Mouse (Mus musculus) subcutaneous adipose tissue, adult 2 months (tissue): ENCODE measurements around the gene Pbxip1. TPM values are rescaled to one million over a fixed set of nuclear protein-coding genes. Genes with fewer than 3 reads are reported as not detected.

Experiments
- polyA plus RNA-seq: library from polyadenylated mRNA; depleted of rRNA; stranded (reverse); fragments of >200 nt; gene quantifications from 2 replicates; pipeline ENCODE4 v1.2.3, GENCODE M21; 2012; ENCODE audit warnings: low replicate concordance; rRNA removed

Pbxip1 gene
- 53.4 and 121 TPM in 2 replicates for polyA plus RNA-seq

GRCm38 (mm10) chr3:89436176-89437113 lies at the start of gene Pbxip1:
Pbxip1 (plus strand) TSS chr3:89436706.

DNA sequence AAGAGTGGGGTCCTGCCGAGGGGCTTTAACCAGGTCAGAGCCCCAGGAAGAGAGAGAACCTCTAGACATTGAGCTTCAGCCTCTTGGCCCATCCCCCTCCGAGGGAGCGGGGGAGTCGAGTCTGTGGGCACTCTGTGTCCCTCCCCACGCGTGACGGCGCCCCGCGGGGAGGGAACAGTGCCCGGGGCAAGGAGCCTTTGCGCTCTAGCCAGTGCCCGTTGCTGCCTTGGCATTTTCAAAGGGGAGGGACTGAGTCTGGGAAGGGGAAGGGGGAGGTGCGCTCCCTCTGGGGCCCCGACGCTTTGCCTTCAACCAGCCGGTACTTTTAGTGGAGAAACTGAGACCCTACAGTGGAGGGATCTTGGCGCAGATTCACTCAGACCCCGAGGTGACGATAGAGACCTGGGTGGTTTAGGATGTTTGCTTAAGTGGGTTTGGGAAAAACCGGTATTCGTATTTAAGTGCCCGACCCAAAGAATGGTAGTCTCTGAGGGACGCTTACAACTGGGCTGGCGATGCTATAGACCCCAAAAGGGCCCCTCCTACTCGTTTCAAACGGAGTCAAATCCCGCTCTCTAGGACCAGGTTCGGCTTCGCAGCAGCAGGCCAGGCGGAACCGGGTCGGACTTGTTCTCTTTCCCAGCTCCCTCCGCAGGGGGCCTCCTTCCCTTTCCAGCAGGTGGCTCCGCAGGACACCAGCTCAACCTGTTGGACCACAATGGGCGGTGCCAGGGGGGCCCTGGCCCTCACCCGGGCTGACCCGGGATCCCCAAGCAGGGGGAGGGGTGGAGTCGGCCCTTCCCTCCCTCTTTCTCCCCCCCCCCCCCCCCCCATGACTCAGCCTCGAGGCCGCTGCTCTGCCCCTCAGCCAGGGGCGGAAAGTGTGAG lies 42.3 kb upstream of the Pbxip1 start, which contains the start of gene Zbtb7b:
Gene Zbtb7b (minus strand): TSS at position 771 of the 888 bp plus-strand sequence.

GRCm38 (mm10) chr3:89402693-89403092 lies 33.8 kb upstream of the Pbxip1 start, which contains the start of gene Lenep:
Lenep (minus strand) TSS chr3:89402793.

DNA sequence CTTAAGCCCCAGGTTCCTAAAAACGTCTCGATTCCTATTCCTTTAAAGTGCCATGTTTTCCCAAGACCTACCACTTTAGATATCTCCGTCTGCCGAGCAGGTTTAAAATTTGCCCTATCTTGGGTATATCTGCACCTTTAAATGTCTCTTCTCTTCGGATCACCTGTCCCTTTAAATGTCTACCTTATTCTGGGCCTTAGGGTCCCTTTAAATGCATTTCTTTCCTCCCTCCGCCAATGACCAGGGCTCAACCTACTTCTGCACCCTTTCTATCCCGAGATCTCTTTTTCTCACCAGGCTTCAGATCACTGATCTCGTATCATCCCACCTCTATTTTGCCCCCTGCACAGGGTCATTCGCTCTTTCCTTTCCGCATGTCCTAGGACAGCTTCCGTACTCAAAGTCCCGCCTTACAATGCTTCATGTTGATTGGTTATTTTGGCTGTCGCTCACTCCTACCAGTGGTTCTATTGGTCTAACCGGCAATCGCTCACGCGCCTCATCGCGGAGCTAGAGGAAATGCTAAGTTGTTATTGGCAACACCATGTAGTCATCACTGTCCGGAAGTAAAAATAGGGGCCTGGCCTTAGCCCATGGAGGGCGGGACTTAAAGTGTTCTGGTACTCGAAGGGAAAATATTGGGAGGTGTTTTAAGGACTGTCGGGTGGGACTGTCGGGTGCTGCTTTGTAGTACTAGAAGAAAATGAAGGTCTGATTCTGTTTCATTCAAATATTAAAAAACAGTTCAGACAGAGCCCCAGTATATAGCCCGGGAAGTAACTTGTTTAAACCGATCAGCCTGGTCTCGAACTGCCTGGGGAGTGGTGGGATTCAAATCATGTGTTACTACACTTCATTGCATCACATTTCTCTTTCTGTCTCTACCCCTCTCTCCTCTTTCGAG lies 24.8 kb upstream of the Pbxip1 start, which contains the start of gene Flad1:
Gene Flad1 (minus strand): TSS at position 381 of the 904 bp plus-strand sequence.

GRCm38 (mm10) chr3:89418170-89418860 lies 18.2 kb upstream of the Pbxip1 start, which contains the start of the genes Cks1b and Shc1:
Cks1b (minus strand) TSS chr3:89418383.
Shc1 (plus strand) TSS chr3:89418443.

DNA sequence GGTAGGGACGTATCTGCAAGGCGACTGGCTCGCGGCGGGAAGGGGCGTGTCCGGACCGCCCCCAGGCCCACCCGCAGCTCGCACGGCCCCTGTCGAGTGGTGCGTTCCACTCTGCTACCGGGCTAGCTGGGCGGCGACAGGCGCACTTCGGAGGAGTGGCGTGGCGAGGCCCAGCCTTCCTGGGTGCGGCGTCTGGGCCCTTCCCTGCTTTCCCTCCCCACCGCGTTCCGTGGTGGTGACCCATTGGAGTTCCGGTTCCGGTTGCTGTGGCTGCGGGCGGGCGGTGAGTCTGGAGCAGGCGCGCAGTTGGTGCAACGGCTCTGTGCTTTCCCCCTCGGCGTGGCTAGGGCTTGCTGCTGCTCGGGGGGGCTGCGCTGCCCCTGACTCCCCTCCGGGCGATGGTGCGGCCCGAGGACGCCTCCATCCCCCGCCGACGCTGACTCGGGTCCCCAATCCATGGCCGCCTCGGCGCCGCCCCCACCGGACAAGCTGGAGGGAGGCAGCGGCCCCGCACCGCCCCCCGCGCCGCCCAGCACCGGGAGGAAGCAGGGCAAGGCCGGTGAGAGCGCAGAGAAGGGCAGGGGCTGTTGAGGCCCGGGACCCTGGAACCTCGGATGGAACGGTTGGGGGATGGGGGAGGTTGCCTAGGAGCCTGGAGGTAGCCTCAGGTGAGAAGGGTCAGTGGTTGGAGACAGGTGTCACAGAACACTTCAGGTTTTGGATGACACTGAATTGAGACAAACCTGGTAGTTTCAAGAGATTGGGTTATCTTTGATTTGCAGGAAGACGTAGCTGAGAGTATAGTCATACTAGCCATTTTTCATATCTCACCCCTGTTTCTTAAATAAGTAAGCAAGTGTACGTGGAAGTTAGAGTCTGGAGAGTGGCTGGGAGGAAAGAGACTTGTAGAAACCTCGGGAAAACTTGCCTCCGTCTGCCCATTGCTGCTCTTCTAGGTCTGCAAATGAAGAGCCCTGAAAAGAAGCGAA lies 6.0 kb upstream of the Pbxip1 start, which contains the start of gene Pygo2:
Gene Pygo2 (plus strand): TSS at position 44 of the 989 bp plus-strand sequence.

DNA sequence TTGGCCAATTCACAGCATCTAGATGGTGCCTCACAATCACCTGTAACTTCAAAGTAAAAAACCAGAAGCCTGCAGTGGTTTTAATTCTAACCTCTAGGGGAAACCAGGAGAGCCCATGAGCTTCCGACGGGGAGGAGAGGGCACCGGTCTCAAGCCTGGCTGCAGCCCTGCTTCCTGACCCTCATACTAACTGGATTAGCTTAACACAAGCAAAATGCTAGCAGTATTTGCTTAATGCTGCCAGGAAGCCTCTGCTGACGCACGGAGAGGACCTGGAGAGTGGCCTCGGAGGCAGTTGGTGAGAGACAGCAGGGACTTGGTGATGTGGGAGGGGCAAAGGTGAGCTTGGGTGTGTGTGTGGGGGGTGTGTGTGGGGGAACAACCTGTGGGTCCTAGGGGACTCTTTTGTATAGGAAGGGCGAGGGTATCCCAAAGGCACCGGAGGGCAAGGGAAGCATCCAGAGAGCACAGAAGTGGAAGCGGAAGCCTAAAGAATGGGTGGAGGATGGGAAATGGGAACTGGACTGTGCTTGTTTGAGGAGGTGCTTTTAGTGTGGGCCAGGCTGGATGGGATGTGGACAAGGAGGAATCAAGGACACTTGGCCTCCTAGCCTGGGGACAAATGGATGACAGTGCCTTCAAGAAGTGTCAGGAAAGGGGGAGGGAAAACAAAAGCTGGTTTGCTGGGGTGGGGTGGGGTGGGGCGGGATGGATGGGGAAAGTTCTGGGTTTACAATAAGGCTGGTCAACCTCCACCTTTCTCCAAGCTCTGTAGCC lies 18.1 kb downstream of the Pbxip1 start, which contains the start of gene Pmvk:
Gene Pmvk (plus strand): TSS at position 141 of the 777 bp plus-strand sequence.

Other genes with a start within 250 kb of the Pbxip1 start
- gene Gba, start 233.8 kb upstream of the Pbxip1 start, polyA plus RNA-seq, result 119 and 134 TPM in 2 replicates
- 55.5 and 268 TPM in 2 replicates for gene Thbs3, start 221.5 kb upstream of the Pbxip1 start, polyA plus RNA-seq
- 170 and 192 TPM in 2 replicates for gene Mtx1, start 209.6 kb upstream of the Pbxip1 start, polyA plus RNA-seq
- gene Muc1, start 207.6 kb upstream of the Pbxip1 start, polyA plus RNA-seq, result 2.8 and 52.8 TPM in 2 replicates
- 112 and 194 TPM in 2 replicates for gene Krtcap2, start 190.7 kb upstream of the Pbxip1 start, polyA plus RNA-seq
- 5.0 and 16.6 TPM in 2 replicates for gene Trim46, start 190.4 kb upstream of the Pbxip1 start, polyA plus RNA-seq
- gene Dpm3, start 177.3 kb upstream of the Pbxip1 start, polyA plus RNA-seq, result 369 and 505 TPM in 2 replicates
- gene Slc50a1, start 166.1 kb upstream of the Pbxip1 start, polyA plus RNA-seq, result 187 and 197 TPM in 2 replicates
- gene Efna1, start 155.6 kb upstream of the Pbxip1 start, polyA plus RNA-seq, result 42.8 and 59.6 TPM in 2 replicates
- 0.56 and 5.8 TPM in 2 replicates for gene Efna3, start 113.7 kb upstream of the Pbxip1 start, polyA plus RNA-seq
- gene Efna4, start 98.7 kb upstream of the Pbxip1 start, polyA plus RNA-seq, result 3.7 and 48.7 TPM in 2 replicates
- gene Adam15, start 86.7 kb upstream of the Pbxip1 start, polyA plus RNA-seq, result 211 and 374 TPM in 2 replicates
- gene Dcst2, start 74.7 kb upstream of the Pbxip1 start, polyA plus RNA-seq, result 2.2 and 6.3 TPM in 2 replicates
- 1.1 and 4.6 TPM in 2 replicates for gene Dcst1, start 71.5 kb upstream of the Pbxip1 start, polyA plus RNA-seq
- 69.1 and 111 TPM in 2 replicates for gene Zbtb7b, start 41.9 kb upstream of the Pbxip1 start, polyA plus RNA-seq
- 0.24 TPM in 1 of 2 replicates, not detected in the other for gene Lenep, start 33.9 kb upstream of the Pbxip1 start, polyA plus RNA-seq
- gene Flad1, start 24.8 kb upstream of the Pbxip1 start, polyA plus RNA-seq, result 62.8 and 93.5 TPM in 2 replicates
- gene Cks1b, start 18.3 kb upstream of the Pbxip1 start, polyA plus RNA-seq, result 46.2 and 57.2 TPM in 2 replicates
- 109 and 199 TPM in 2 replicates for gene Shc1, start 18.3 kb upstream of the Pbxip1 start, polyA plus RNA-seq
- gene Pygo2, start 6.5 kb upstream of the Pbxip1 start, polyA plus RNA-seq, result 30.5 and 69.3 TPM in 2 replicates
- 67.3 and 96.9 TPM in 2 replicates for gene Pmvk, start 17.8 kb downstream of the Pbxip1 start, polyA plus RNA-seq
- 1.0 and 33.0 TPM in 2 replicates for gene Kcnn3, start 83.5 kb downstream of the Pbxip1 start, polyA plus RNA-seq